Mouse (Mus musculus) forelimb bud, embryonic 11.5 days (tissue): ENCODE measurements at regions not wholly inside any gene's neighbourhood (a gene's known extent, or its start where the extent isn't known, plus 50 kb on each side); places are given as distances from the start of the nearest gene placed in this dataset.

ENCODE experiments used
- DNase-seq: peaks from one replicate; pipeline ENCODE4 v3.0.0-alpha.2; 2012; ENCODE audit warnings: low read depth, low spot score

DNA sequence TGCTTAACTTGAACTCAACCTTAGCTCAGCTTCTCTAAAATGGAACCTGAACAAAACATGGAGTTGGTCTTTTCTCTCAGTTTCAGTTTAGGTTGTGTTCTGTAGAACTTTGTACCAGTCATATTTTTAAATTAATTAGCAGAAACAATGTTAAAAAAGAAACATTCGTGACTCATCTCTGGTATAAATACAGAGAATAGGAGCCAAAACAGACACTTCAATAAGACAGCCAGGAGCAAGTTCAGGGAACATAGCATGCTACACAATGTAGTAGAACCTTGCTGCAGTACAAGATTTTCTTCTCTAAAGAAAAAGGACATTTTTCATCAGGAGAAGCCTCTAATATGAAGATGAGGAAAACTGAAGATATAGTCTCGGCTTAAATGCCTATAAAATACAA is 6595.0 kb upstream of the Gm7489 start:
- DNase-seq, result no peak

DNA sequence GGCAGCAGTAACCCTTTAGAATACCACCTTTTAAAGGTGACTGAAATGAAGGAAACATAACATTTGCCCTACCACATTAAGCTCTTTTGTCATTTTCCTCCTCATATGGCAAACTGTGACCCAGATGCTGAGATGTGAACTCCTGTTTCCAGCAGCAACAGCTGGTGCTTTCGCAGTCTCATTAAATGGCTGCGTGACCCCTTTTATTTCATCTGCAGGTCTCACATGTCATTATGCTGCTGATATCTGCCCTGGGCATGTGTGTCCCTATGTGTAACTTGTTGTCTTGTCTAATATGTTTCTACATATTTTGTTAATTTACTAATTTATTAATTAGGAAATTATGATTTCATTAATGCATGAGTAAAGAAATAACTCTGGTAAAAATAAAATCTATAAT is 6584.9 kb upstream of the Gm7489 start:
- DNase-seq, result peak; percentile 6

DNA sequence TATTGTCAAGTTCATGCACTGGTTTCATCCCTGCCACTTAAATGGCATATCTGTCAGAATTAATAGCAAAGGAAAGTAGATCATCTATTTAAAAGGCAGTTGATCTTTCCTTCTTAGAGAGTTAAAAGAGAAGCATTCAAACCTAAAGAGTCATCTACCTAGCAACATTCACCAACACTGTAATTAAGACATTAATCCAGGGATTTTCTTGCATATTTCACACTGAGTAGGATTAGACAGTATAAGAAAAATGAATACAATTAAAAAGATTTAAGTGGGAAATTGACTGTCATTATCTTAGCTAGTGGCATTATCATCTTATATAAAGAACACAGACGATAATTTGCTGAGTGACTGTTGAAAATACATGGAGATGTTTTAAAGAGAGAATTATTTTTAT is 6554.2 kb upstream of the Gm7489 start:
- no peak for DNase-seq
